Mouse (Mus musculus) embryonic facial prominence, embryonic 12.5 days (tissue): ENCODE measurements around the gene Igfbpl1. TPM values are rescaled to one million over a fixed set of nuclear protein-coding genes. Genes with fewer than 3 reads are reported as not detected.
A peak's percentile ranks its signal among the peaks of the same experiment; 100 is the strongest.

Experiments used
- ATAC-seq: fragments of 200-750 bp; cut with Nextera tagmentation; 2 replicates; pipeline ENCODE4 v1.8.0; 2017; ENCODE audit not compliant: insufficient number of reproducible peaks, insufficient read depth, low FRiP score, low TSS enrichment
- H3K27ac ChIP-seq: fragments of 300-500 bp; sonication (generic); 2 replicates; pipeline ENCODE4 v1.5.1; 2016; ENCODE audit warnings: mild to moderate bottlenecking
- H3K27me3 ChIP-seq: fragments of 300-500 bp; sonication (generic); 2 replicates; pipeline ENCODE4 v1.6.1; 2016; ENCODE audit warnings: mild to moderate bottlenecking, moderate library complexity
- H3K36me3 ChIP-seq: fragments of 300-500 bp; sonication (generic); 2 replicates; pipeline ENCODE4 v1.6.1; 2016; ENCODE audit warnings: mild to moderate bottlenecking
- H3K4me1 ChIP-seq: fragments of 300-500 bp; sonication (generic); 2 replicates; pipeline ENCODE4 v1.6.1; 2016
- H3K4me2 ChIP-seq: fragments of 300-500 bp; sonication (generic); replicated peaks from 2 replicates; pipeline ENCODE4 v1.6.1; 2016; ENCODE audit warnings: mild to moderate bottlenecking, moderate library complexity
- H3K4me3 ChIP-seq: fragments of 300-500 bp; sonication (generic); 2 replicates; pipeline ENCODE4 v1.5.1; 2016; ENCODE audit warnings: mild to moderate bottlenecking
- H3K9ac ChIP-seq: fragments of 300-500 bp; sonication (generic); 2 replicates; pipeline ENCODE4 v1.6.1; 2016; ENCODE audit warnings: mild to moderate bottlenecking, moderate library complexity
- H3K9me3 ChIP-seq: fragments of 300-500 bp; sonication (generic); 2 replicates; pipeline ENCODE4 v1.6.1; 2016; ENCODE audit warnings: mild to moderate bottlenecking, moderate library complexity
- WGBS: fragments of 180-500 bp; shearing (Covaris S2); methylation state at CpG from one replicate; pipeline ENCODE4 v1.1.7; 2016; 5-methylcytosine and 5-hydroxymethylcytosine counted together
- polyA plus RNA-seq: library from polyadenylated mRNA; unstranded; fragments of >200 nt; fragmentation: Nextera tagmentation; extraction: Ambion mirVana; gene quantifications from 2 replicates; pipeline ENCODE4 v1.2.1, GENCODE M21; 2016

Gene Igfbpl1
- polyA plus RNA-seq, 1 experiment from 2014 or later: 2.8 TPM

- peak; percentile 62; the same call in 1 of the 2 replicates for ATAC-seq
- Histone ChIP-seq H3K9ac (peak overlapping the region; percentile 15; the same call in 1 of the 2 replicates), H3K4me2 (peak overlapping the region; percentile 52), H3K4me1 (peaks cover 16% of the 10 kb centered on the region), H3K4me3 (peak overlapping the region; percentile 18), H3K27ac (peak overlapping the region; percentile 4; the same call in 1 of the 2 replicates), H3K9me3 (no peaks in the 10 kb centered on the region), H3K27me3 (peaks cover 26% of the 10 kb centered on the region), H3K36me3 (no peaks in the 10 kb centered on the region)
- 2% methylated on average over 17 of the region's 17 CpGs for WGBS
These were observed 7.4 kb downstream of the Igfbpl1 start for GRCm38 (mm10) chr4:45819208-45819931.

GRCm38 (mm10) chr4:45818814-45819207 lies 7.9 kb downstream of the Igfbpl1 start:
- no peak for ATAC-seq
- Histone ChIP-seq H3K9me3 (no peaks in the 10 kb centered on the region), H3K36me3 (no peaks in the 10 kb centered on the region), H3K9ac (peak overlapping the region; percentile 15; the same call in 1 of the 2 replicates), H3K27ac (peak overlapping the region; percentile 4; the same call in 1 of the 2 replicates), H3K4me1 (peaks cover 13% of the 10 kb centered on the region), H3K4me3 (peak overlapping the region; percentile 18), H3K27me3 (peaks cover 20% of the 10 kb centered on the region), H3K4me2 (peak overlapping the region; percentile 52)
- 24% methylated on average over 3 of the region's 4 CpGs for WGBS

GRCm38 (mm10) chr4:45815542-45815941 lies 11.2 kb downstream of the Igfbpl1 start:
- WGBS: 41% methylated on average over 7 of the region's 7 CpGs
- H3K36me3 ChIP-seq: no peaks in the 10 kb centered on the region

GRCm38 (mm10) chr4:45811250-45811649 lies 15.5 kb downstream of the Igfbpl1 start:
- 14% methylated on average over 8 of the region's 8 CpGs for WGBS
- no peak overlapping the region for H3K4me3 ChIP-seq
- ATAC-seq: no peak
- H3K4me1 ChIP-seq: no peaks in the 10 kb centered on the region
- H3K9me3 ChIP-seq: no peaks in the 10 kb centered on the region
- H3K36me3 ChIP-seq: no peaks in the 10 kb centered on the region
- H3K27ac ChIP-seq: no peak overlapping the region
- H3K27me3 ChIP-seq: 0 out of 2 replicates have a peak, but pooled peaks cover 3% of the 10 kb centered on the region
- H3K9ac ChIP-seq: no peak overlapping the region
- no peak overlapping the region for H3K4me2 ChIP-seq

More at GRCm38 (mm10) chr4:45815542-45815941, 11.2 kb downstream of the Igfbpl1 start:
- Histone ChIP-seq H3K9ac (no peak overlapping the region), H3K27ac (no peak overlapping the region), H3K4me3 (no peak overlapping the region), H3K9me3 (no peaks in the 10 kb centered on the region), H3K27me3 (peaks cover 6% of the 10 kb centered on the region; the same call in 1 of the 2 replicates), H3K4me2 (no peak overlapping the region), H3K4me1 (peaks cover 13% of the 10 kb centered on the region)
- ATAC-seq: no peak

- Histone ChIP-seq H3K9ac (no peak overlapping the region), H3K36me3 (no peaks in the 10 kb centered on the region), H3K9me3 (no peaks in the 10 kb centered on the region), H3K4me3 (no peak overlapping the region), H3K27ac (no peak overlapping the region), H3K4me2 (no peak overlapping the region), H3K4me1 (no peaks in the 10 kb centered on the region), H3K27me3 (0 out of 2 replicates have a peak, but pooled peaks cover 4% of the 10 kb centered on the region)
- no peak for ATAC-seq
- 35% methylated on average over 7 of the region's 7 CpGs for WGBS
These were observed 18.7 kb downstream of the Igfbpl1 start for GRCm38 (mm10) chr4:45808034-45808433.

- Histone ChIP-seq H3K9me3 (no peaks in the 10 kb centered on the region), H3K27ac (no peak overlapping the region), H3K4me2 (no peak overlapping the region), H3K36me3 (no peaks in the 10 kb centered on the region), H3K27me3 (0 out of 2 replicates have a peak, but pooled peaks cover 3% of the 10 kb centered on the region), H3K4me3 (no peak overlapping the region), H3K9ac (no peak overlapping the region), H3K4me1 (peaks cover 7% of the 10 kb centered on the region)
- 95% methylated on average over 14 of the region's 14 CpGs for WGBS
- peak; percentile 58; the same call in 1 of the 2 replicates for ATAC-seq
These were observed 23.8 kb downstream of the Igfbpl1 start for GRCm38 (mm10) chr4:45802900-45803299.

GRCm38 (mm10) chr4:45799956-45800537 lies 26.7 kb downstream of the Igfbpl1 start:
- no peak overlapping the region for H3K4me3 ChIP-seq
- no peak overlapping the region for H3K4me2 ChIP-seq
- H3K36me3 ChIP-seq: no peaks in the 10 kb centered on the region
- H3K9me3 ChIP-seq: no peaks in the 10 kb centered on the region
- H3K4me1 ChIP-seq: peaks cover 14% of the 10 kb centered on the region
- H3K27ac ChIP-seq: no peak overlapping the region
- 28% methylated on average over 3 of the region's 3 CpGs for WGBS
- H3K9ac ChIP-seq: no peak overlapping the region
- no peak for ATAC-seq
- H3K27me3 ChIP-seq: 0 out of 2 replicates have a peak, but pooled peaks cover 6% of the 10 kb centered on the region

- Histone ChIP-seq H3K36me3 (no peaks in the 10 kb centered on the region), H3K27ac (no peak within 1 kb of the TSS), H3K9ac (peak within 1 kb of the TSS; percentile 44; the same call in 1 of the 2 replicates), H3K27me3 (0 out of 2 replicates have a peak, but pooled peaks cover 6% of the 10 kb centered on the region), H3K4me1 (peaks cover 14% of the 10 kb centered on the region), H3K4me2 (peak within 1 kb of the TSS; percentile 80), H3K4me3 (peak within 1 kb of the TSS; percentile 45), H3K9me3 (no peaks in the 10 kb centered on the region)
- ATAC-seq: no peak
- WGBS: under 1% methylated on average over 26 of the region's 26 CpGs
These were observed 27.8 kb downstream of the Igfbpl1 start, which contains the start of gene Aldh1b1 for GRCm38 (mm10) chr4:45798964-45799363. TSS of gene Aldh1b1 (plus strand) at chr4:45799022.

GRCm38 (mm10) chr4:45796760-45797159 lies 30.0 kb downstream of the Igfbpl1 start:
- no peak overlapping the region for H3K4me3 ChIP-seq
- H3K4me1 ChIP-seq: peaks cover 14% of the 10 kb centered on the region
- H3K27me3 ChIP-seq: 0 out of 2 replicates have a peak, but pooled peaks cover 3% of the 10 kb centered on the region
- no peak; the same call in 1 of the 2 replicates for ATAC-seq
- no peak overlapping the region for H3K4me2 ChIP-seq
- no peak overlapping the region for H3K27ac ChIP-seq
- no peaks in the 10 kb centered on the region for H3K9me3 ChIP-seq
- H3K36me3 ChIP-seq: no peaks in the 10 kb centered on the region
- no peak overlapping the region for H3K9ac ChIP-seq
- WGBS: 55% methylated on average over 5 of the region's 5 CpGs

GRCm38 (mm10) chr4:45795191-45795811 lies 31.4 kb downstream of the Igfbpl1 start:
- WGBS: 3% methylated on average over 12 of the region's 12 CpGs
- H3K36me3 ChIP-seq: no peaks in the 10 kb centered on the region
- ATAC-seq: 0 out of 2 replicates have a peak, but pooled peaks have one; percentile 26
- peak overlapping the region; percentile 22; the same call in 1 of the 2 replicates for H3K4me3 ChIP-seq
- no peak overlapping the region for H3K27ac ChIP-seq
- H3K4me2 ChIP-seq: peak overlapping the region; percentile 49
- peaks cover 14% of the 10 kb centered on the region for H3K4me1 ChIP-seq
- 0 out of 2 replicates have a peak, but pooled peaks cover 3% of the 10 kb centered on the region for H3K27me3 ChIP-seq
- H3K9me3 ChIP-seq: no peaks in the 10 kb centered on the region
- H3K9ac ChIP-seq: no peak overlapping the region

- Histone ChIP-seq H3K4me1 (no peaks in the 10 kb centered on the region), H3K27me3 (0 out of 2 replicates have a peak, but pooled peaks cover 4% of the 10 kb centered on the region), H3K9me3 (no peaks in the 10 kb centered on the region), H3K4me3 (no peak overlapping the region), H3K4me2 (no peak overlapping the region), H3K36me3 (no peaks in the 10 kb centered on the region), H3K9ac (no peak overlapping the region), H3K27ac (no peak overlapping the region)
- ATAC-seq: no peak
- whole genome bisulfite sequencing: 83% methylated on average over 2 of the region's 2 CpGs
These were observed 36.7 kb downstream of the Igfbpl1 start for GRCm38 (mm10) chr4:45790018-45790417.
